Mouse (Mus musculus): ENCODE results near the gene Actn1. TPM values are rescaled to one million over a fixed set of nuclear protein-coding genes. Genes with fewer than 3 reads are reported as not detected.
"Not testable (repeated sequence)": the region's sequence is repeated elsewhere in the genome, so short reads cannot be mapped to it uniquely, and the experiment has no call there.

The Actn1 gene
- polyA plus RNA-seq, 1 experiment from 2014 or later = 28.7 TPM

- Histone ChIP-seq H3K9me3 (ENCODE audit: control insufficient read depth) (no peaks in the 10 kb centered on the region), H3K4me2 (replicated peaks; ENCODE audit: low read depth) (no peak overlapping the region), H3K27ac (ENCODE audit: low read depth, low read length) (no peak overlapping the region), H3K4me1 (replicated peaks; ENCODE audit: control insufficient read depth, insufficient read depth, low read length) (no peaks in the 10 kb centered on the region), H3K27me3 (replicated peaks; ENCODE audit: control insufficient read depth, insufficient read depth, low read length) (no peaks in the 10 kb centered on the region), H3K9ac (ENCODE audit: low read depth, low read length) (no peak overlapping the region), H3K36me3 (ENCODE audit: control insufficient read depth, insufficient read depth) (no peaks in the 10 kb centered on the region), H3K4me3 (ENCODE audit: low read depth, low read length) (no peak overlapping the region)
- 83% methylated on average over 8 of the region's 8 CpGs for WGBS
- no peak for ATAC-seq
- no peak for TF ChIP-seq CTCF (IDR thresholded peaks at IDR 0.05; ENCODE audit: low read depth)
Observed at GRCm38 (mm10) chr12:80290964-80291363, 30.8 kb upstream of the Actn1 start.

DNA sequence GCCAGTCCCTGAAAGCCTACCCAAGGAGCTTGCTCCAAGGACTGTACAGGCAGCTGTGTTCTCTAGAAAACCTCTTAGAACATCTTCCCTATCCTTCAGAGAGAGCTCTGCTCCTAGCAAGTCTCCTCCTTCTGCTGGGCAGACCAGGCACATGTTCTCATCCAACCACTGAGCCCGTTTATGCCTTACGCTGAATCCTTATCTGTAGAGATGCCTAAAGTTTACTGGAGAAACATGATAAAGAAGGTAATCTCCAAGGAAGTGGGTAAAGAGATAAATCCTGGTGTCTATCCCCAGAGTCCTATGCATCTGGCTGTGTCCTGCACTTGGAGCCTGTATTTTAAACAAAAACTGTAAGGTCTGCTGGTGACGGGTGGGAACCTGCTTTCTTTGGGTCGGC, 30.3 kb upstream of the Actn1 start:
- no peak overlapping the region for H3K4me2 ChIP-seq (replicated peaks; ENCODE audit: low read depth)
- H3K36me3 ChIP-seq (ENCODE audit: control insufficient read depth, insufficient read depth) = no peaks in the 10 kb centered on the region
- no peak overlapping the region for H3K4me3 ChIP-seq (ENCODE audit: low read depth, low read length)
- ATAC-seq = no peak
- no peaks in the 10 kb centered on the region for H3K27me3 ChIP-seq (replicated peaks; ENCODE audit: control insufficient read depth, insufficient read depth, low read length)
- no peak for TF ChIP-seq CTCF (IDR thresholded peaks at IDR 0.05; ENCODE audit: low read depth)
- WGBS = 59% methylated on average over 4 of the region's 4 CpGs
- H3K27ac ChIP-seq (ENCODE audit: low read depth, low read length) = no peak overlapping the region
- no peaks in the 10 kb centered on the region for H3K4me1 ChIP-seq (replicated peaks; ENCODE audit: control insufficient read depth, insufficient read depth, low read length)
- H3K9me3 ChIP-seq (ENCODE audit: control insufficient read depth) = no peaks in the 10 kb centered on the region
- no peak overlapping the region for H3K9ac ChIP-seq (ENCODE audit: low read depth, low read length)

DNA sequence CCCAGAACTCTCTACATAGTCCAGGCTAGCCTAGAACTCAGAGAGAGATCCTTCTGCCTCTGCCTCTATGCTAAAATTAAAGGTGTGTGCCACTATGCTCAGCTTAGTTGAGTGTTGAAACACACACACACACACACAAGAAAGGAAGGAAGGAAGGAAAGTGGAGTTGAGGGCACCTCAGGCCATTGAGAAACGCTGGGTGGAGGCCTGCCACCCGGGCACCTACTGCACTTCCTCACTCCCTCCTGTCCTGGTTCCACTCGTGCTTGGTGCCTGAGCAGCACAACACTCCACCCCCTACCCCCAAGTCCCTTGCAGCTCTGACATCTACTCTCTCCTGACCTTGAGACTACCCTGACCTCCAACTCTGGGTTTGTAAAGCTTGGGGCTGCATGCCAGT, 29.6 kb upstream of the Actn1 start:
- Histone ChIP-seq H3K27me3 (replicated peaks; ENCODE audit: control insufficient read depth, insufficient read depth, low read length) (no peaks in the 10 kb centered on the region), H3K4me2 (replicated peaks; ENCODE audit: low read depth) (no peak overlapping the region), H3K36me3 (ENCODE audit: control insufficient read depth, insufficient read depth) (no peaks in the 10 kb centered on the region), H3K9me3 (ENCODE audit: control insufficient read depth) (no peaks in the 10 kb centered on the region), H3K4me3 (ENCODE audit: low read depth, low read length) (no peak overlapping the region), H3K27ac (ENCODE audit: low read depth, low read length) (no peak overlapping the region), H3K4me1 (replicated peaks; ENCODE audit: control insufficient read depth, insufficient read depth, low read length) (no peaks in the 10 kb centered on the region), H3K9ac (ENCODE audit: low read depth, low read length) (no peak overlapping the region)
- WGBS = 78% methylated on average over 3 of the region's 3 CpGs
- TF ChIP-seq CTCF (IDR thresholded peaks at IDR 0.05; ENCODE audit: low read depth) = no peak
- no peak for ATAC-seq

- no peak overlapping the region for H3K9ac ChIP-seq (ENCODE audit: low read depth, low read length)
- no peak for ATAC-seq
- no peak overlapping the region for H3K27ac ChIP-seq (ENCODE audit: low read depth, low read length)
- H3K9me3 ChIP-seq (ENCODE audit: control insufficient read depth) = no peaks in the 10 kb centered on the region
- no peak overlapping the region for H3K4me3 ChIP-seq (ENCODE audit: low read depth, low read length)
- H3K4me1 ChIP-seq (replicated peaks; ENCODE audit: control insufficient read depth, insufficient read depth, low read length) = no peaks in the 10 kb centered on the region
- WGBS = 52% methylated on average over 5 of the region's 5 CpGs
- H3K36me3 ChIP-seq (ENCODE audit: control insufficient read depth, insufficient read depth) = no peaks in the 10 kb centered on the region
- H3K27me3 ChIP-seq (replicated peaks; ENCODE audit: control insufficient read depth, insufficient read depth, low read length) = no peaks in the 10 kb centered on the region
- no peak for TF ChIP-seq CTCF (IDR thresholded peaks at IDR 0.05; ENCODE audit: low read depth)
- H3K4me2 ChIP-seq (replicated peaks; ENCODE audit: low read depth) = no peak overlapping the region
Observed at GRCm38 (mm10) chr12:80285890-80286289, 25.7 kb upstream of the Actn1 start.

GRCm38 (mm10) chr12:80284251-80284650, 24.1 kb upstream of the Actn1 start:
- H3K9ac ChIP-seq (ENCODE audit: low read depth, low read length); H3K27me3 ChIP-seq (replicated peaks; ENCODE audit: control insufficient read depth, insufficient read depth, low read length); H3K27ac ChIP-seq (ENCODE audit: low read depth, low read length); ATAC-seq; H3K36me3 ChIP-seq (ENCODE audit: control insufficient read depth, insufficient read depth); H3K9me3 ChIP-seq (ENCODE audit: control insufficient read depth); H3K4me1 ChIP-seq (replicated peaks; ENCODE audit: control insufficient read depth, insufficient read depth, low read length); H3K4me2 ChIP-seq (replicated peaks; ENCODE audit: low read depth); H3K4me3 ChIP-seq (ENCODE audit: low read depth, low read length): not testable (repeated sequence)
- 89% methylated on average over 2 of the region's 2 CpGs for WGBS

DNA sequence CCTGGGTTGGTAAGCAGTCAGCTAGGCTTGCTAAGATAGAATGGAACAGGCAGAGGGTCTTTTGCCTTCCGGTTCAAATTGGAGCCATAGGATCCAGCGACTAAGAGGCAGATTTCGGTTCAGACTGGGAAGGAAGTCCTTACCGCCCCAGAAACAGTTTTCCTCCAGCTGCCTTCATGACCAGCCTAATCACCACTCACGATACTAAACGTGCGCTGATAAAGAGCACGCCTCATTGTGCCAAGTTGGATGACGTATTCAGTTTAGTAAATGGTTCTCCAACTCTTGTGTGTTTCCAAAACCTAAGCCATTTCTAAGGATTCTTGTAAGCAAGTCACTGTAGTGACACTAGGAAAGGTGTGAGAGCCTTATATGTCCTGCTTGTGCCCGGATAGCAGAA, 18.7 kb upstream of the Actn1 start:
- Histone ChIP-seq H3K9me3 (ENCODE audit: control insufficient read depth) (no peaks in the 10 kb centered on the region), H3K27ac (ENCODE audit: low read depth, low read length) (no peak overlapping the region), H3K9ac (ENCODE audit: low read depth, low read length) (no peak overlapping the region), H3K36me3 (ENCODE audit: control insufficient read depth, insufficient read depth) (no peaks in the 10 kb centered on the region), H3K4me3 (ENCODE audit: low read depth, low read length) (no peak overlapping the region), H3K4me2 (replicated peaks; ENCODE audit: low read depth) (no peak overlapping the region), H3K27me3 (replicated peaks; ENCODE audit: control insufficient read depth, insufficient read depth, low read length) (no peaks in the 10 kb centered on the region), H3K4me1 (replicated peaks; ENCODE audit: control insufficient read depth, insufficient read depth, low read length) (no peaks in the 10 kb centered on the region)
- no peak for ATAC-seq
- WGBS = 75% methylated on average over 10 of the region's 10 CpGs
- TF ChIP-seq CTCF (IDR thresholded peaks at IDR 0.05; ENCODE audit: low read depth) = no peak

DNA sequence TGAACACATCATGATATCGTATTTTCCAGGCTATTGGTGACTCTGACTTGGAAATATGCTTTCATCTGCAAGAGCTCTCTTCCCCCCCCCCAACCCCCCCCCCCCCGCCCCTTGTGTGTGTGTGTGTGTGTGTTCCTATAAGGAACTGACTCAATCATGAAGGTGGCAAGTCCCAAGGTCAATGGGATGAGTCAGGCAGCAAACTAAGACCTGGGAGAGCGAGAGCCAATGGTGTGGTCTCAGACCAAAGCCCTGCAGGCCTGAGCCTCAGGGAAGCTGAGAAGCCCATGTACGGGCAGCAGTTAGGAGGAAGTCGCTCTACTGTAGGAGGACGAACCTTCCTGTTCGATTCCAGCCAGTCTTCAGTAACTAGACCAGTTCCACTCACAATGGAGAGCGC, 17.3 kb upstream of the Actn1 start:
- Histone ChIP-seq H3K27me3 (replicated peaks; ENCODE audit: control insufficient read depth, insufficient read depth, low read length) (no peaks in the 10 kb centered on the region), H3K4me3 (ENCODE audit: low read depth, low read length) (no peak overlapping the region), H3K9ac (ENCODE audit: low read depth, low read length) (no peak overlapping the region), H3K4me2 (replicated peaks; ENCODE audit: low read depth) (no peak overlapping the region), H3K36me3 (ENCODE audit: control insufficient read depth, insufficient read depth) (no peaks in the 10 kb centered on the region), H3K4me1 (replicated peaks; ENCODE audit: control insufficient read depth, insufficient read depth, low read length) (no peaks in the 10 kb centered on the region), H3K9me3 (ENCODE audit: control insufficient read depth) (no peaks in the 10 kb centered on the region), H3K27ac (ENCODE audit: low read depth, low read length) (no peak overlapping the region)
- WGBS = 58% methylated on average over 7 of the region's 8 CpGs
- peak; percentile 49; the same call in 1 of the 2 replicates for ATAC-seq
- no peak for TF ChIP-seq CTCF (IDR thresholded peaks at IDR 0.05; ENCODE audit: low read depth)
